Mouse (Mus musculus) cerebellum, adult 2 months (tissue): ENCODE results near the gene Snx21.

Experiments
- CTCF ChIP-seq: fragments of 200-500 bp; IDR thresholded peaks from 2 replicates; pipeline ENCODE4 v1.5.1; 2011; ENCODE audit warnings: low read depth, mild to moderate bottlenecking, control low read depth, low read length, moderate library complexity, borderline replicate concordance; ENCODE audit not compliant: insufficient read depth
- POLR2A ChIP-seq: fragments of 200-500 bp; IDR thresholded peaks from 2 replicates; pipeline ENCODE4 v1.6.1; 2011; ENCODE audit warnings: low read length, control low read depth, borderline replicate concordance; ENCODE audit not compliant: insufficient read depth

DNA sequence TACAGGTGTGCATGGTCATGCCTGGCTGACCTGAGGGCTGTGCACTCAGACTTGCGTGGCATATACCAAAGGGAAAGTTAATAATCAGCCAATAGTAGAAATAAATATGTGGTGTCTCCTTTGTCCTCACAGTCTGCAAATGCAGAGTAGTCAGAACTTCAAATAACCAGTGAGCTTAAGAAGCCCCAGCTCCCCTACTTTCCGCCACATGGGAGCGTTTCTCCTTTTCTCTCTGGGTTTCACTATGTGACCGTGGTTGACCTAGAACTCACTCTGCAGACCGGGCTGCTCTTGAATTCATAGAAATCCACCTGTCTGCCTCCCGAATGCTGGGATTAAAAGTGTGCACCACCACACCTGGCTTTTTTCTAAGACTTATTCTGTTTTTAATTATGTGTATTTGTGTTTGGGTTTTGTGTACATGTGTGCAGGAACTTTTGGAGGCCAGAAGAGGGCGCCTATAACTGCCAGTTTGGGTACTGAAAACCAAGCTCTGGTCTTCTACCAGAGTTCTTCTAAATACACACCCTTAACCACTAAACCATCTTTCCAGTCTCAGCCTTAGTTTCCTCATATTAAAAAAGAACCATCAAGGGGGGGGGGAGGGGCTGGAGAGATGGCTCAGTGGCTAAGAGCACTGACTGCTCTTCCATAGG is 1.6 kb upstream of the Snx21 start:
- TF ChIP-seq CTCF (no peak), POLR2A (no peak)
